Mouse (Mus musculus) heart, embryonic 13.5 days (tissue): Measurements from ENCODE around the gene Nexn. TPM values are rescaled to one million over a fixed set of nuclear protein-coding genes. Genes with fewer than 3 reads are reported as not detected.
"Not testable (repeated sequence)": the region's sequence is repeated elsewhere in the genome, so short reads cannot be mapped to it uniquely, and the experiment has no call there.

Source experiments
- ATAC-seq: fragments of 200-750 bp; cut with Nextera tagmentation; 2 replicates; pipeline ENCODE4 v1.8.0; 2017; ENCODE audit warnings: moderate TSS enrichment; ENCODE audit not compliant: insufficient number of reproducible peaks, low FRiP score, low TSS enrichment; ENCODE audit errors: extremely low read depth
- H3K27ac ChIP-seq: fragments of 300-500 bp; sonication (generic); replicated peaks from 2 replicates; pipeline ENCODE4 v1.5.1; 2015; ENCODE audit warnings: moderate library complexity, mild to moderate bottlenecking, inconsistent platforms
- H3K27me3 ChIP-seq: fragments of 300-500 bp; sonication (generic); replicated peaks from 2 replicates; pipeline ENCODE4 v1.6.1; 2015; ENCODE audit warnings: mild to moderate bottlenecking, inconsistent platforms
- H3K36me3 ChIP-seq: fragments of 300-500 bp; sonication (generic); 2 replicates; pipeline ENCODE4 v1.6.1; 2015; ENCODE audit warnings: mild to moderate bottlenecking, inconsistent platforms
- H3K4me1 ChIP-seq: fragments of 300-500 bp; sonication (generic); 2 replicates; pipeline ENCODE4 v1.6.1; 2015; ENCODE audit warnings: inconsistent platforms
- H3K4me2 ChIP-seq: fragments of 300-500 bp; sonication (generic); 2 replicates; pipeline ENCODE4 v1.6.1; 2015; ENCODE audit warnings: inconsistent platforms, mild to moderate bottlenecking, moderate library complexity
- H3K4me3 ChIP-seq: fragments of 300-500 bp; sonication (generic); 2 replicates; pipeline ENCODE4 v1.5.1; 2015; ENCODE audit warnings: moderate library complexity, mild to moderate bottlenecking, inconsistent platforms
- H3K9ac ChIP-seq: fragments of 300-500 bp; sonication (generic); 2 replicates; pipeline ENCODE4 v1.6.1; 2015; ENCODE audit warnings: inconsistent platforms, mild to moderate bottlenecking, moderate library complexity
- H3K9me3 ChIP-seq: fragments of 300-500 bp; sonication (generic); 2 replicates; pipeline ENCODE4 v1.6.1; 2016; ENCODE audit warnings: inconsistent platforms
- WGBS: fragments of 180-500 bp; shearing (Covaris S2); methylation state at CpG from one replicate; pipeline ENCODE4 v1.1.7; 2015; ENCODE audit warnings: mixed read lengths; 5-methylcytosine and 5-hydroxymethylcytosine counted together
- polyA plus RNA-seq: library from polyadenylated mRNA; unstranded; fragments of >200 nt; fragmentation: Nextera tagmentation; extraction: Ambion mirVana; gene quantifications from 2 replicates; pipeline ENCODE4 v1.2.1, GENCODE M21; 2015

Nexn gene
- polyA plus RNA-seq, 1 experiment from 2014 or later: 192 TPM

- ATAC-seq: no peak
- H3K4me2 ChIP-seq: peak overlapping the region; percentile 80
- H3K4me1 ChIP-seq: peaks cover 66% of the 10 kb centered on the region
- H3K9me3 ChIP-seq: no peaks in the 10 kb centered on the region
- H3K36me3 ChIP-seq: no peaks in the 10 kb centered on the region
- H3K9ac ChIP-seq: peak overlapping the region; percentile 91
- no peaks in the 10 kb centered on the region for H3K27me3 ChIP-seq
- peak overlapping the region; percentile 97 for H3K27ac ChIP-seq
- peak overlapping the region; percentile 69 for H3K4me3 ChIP-seq
- WGBS: 16% methylated on average over 8 of the region's 8 CpGs
These were observed 4.7 kb downstream of the Nexn start for GRCm38 (mm10) chr3:152261436-152261835.

DNA sequence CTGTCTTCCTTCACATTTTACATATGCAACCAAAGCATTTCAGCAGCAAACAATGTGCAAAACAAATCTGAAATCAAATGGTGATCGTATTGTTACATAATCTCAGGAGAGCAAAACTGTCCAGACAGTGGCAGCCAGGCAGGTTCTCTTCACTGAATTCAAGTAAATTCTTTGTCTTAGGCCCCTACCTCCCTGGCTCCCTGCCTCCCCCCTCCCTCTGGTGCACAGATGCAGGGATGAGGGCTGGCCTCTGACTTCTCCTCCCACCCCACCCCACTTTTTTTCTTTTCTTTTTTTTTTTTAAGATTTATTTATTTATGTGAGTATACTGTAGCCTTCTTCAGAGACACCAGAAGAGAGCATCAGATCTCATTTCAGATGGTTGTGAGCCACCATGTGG is 5.8 kb downstream of the Nexn start:
- peaks cover 2% of the 10 kb centered on the region for H3K36me3 ChIP-seq
- H3K9ac ChIP-seq: peak overlapping the region; percentile 73
- H3K9me3 ChIP-seq: no peaks in the 10 kb centered on the region
- H3K4me1 ChIP-seq: peaks cover 63% of the 10 kb centered on the region
- peak overlapping the region; percentile 80 for H3K4me2 ChIP-seq
- peak overlapping the region; percentile 22; the same call in 1 of the 2 replicates for H3K4me3 ChIP-seq
- H3K27ac ChIP-seq: peak overlapping the region; percentile 82
- 78% methylated on average over 1 of the region's 1 CpGs for WGBS
- H3K27me3 ChIP-seq: no peaks in the 10 kb centered on the region
- ATAC-seq: no peak

DNA sequence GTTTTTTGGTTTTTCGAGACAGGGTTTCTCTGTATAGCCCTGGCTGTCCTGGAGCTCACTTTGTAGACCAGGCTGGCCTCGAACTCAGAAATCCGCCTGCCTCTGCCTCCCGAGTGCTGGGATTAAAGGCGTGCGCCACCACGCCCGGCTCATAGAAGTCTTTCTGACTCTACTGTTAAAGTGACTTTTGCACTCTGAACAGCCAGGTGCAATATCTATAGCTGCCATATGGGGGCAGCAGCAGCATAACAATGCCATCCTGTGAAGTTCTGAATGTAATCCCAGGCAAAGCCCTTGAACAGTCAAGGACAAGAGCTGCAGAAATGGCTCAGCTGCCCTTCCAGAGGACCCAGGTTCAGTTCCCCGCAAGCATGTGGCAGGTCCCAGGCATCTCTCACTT is 6.7 kb downstream of the Nexn start:
- peaks cover 11% of the 10 kb centered on the region for H3K36me3 ChIP-seq
- H3K4me2 ChIP-seq: peak overlapping the region; percentile 80
- peak overlapping the region; percentile 82 for H3K27ac ChIP-seq
- H3K9me3 ChIP-seq, H3K27me3 ChIP-seq, ATAC-seq: not testable (repeated sequence)
- 0 out of 2 replicates have a peak overlapping the region, but pooled peaks have one; percentile 22 for H3K4me3 ChIP-seq
- WGBS: 30% methylated on average over 8 of the region's 9 CpGs
- peaks cover 63% of the 10 kb centered on the region for H3K4me1 ChIP-seq
- H3K9ac ChIP-seq: peak overlapping the region; percentile 73

DNA sequence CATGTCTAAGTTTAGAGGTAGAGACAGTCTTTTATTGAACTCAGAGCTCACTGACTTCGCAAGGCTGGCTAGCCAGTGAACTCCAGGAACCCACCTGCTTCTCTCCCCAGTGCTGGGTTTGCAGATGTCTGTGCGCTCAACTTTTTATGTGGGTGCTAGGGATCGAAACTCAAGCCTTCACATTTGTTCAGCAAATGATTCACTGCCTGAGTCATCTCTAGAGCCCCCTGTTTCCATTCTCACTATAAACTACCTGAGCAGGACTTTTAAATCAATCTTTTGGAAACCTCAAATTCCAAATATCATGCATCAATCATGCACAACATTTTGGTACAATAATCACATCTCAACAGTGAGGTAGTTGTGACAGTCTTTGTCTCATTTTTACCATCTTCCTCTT is 8.6 kb downstream of the Nexn start:
- peak overlapping the region; percentile 17; the same call in 1 of the 2 replicates for H3K9ac ChIP-seq
- H3K9me3 ChIP-seq: no peaks in the 10 kb centered on the region
- no peak for ATAC-seq
- H3K4me2 ChIP-seq: no peak overlapping the region
- H3K27ac ChIP-seq: no peak overlapping the region
- H3K4me1 ChIP-seq: peaks cover 55% of the 10 kb centered on the region
- H3K27me3 ChIP-seq: no peaks in the 10 kb centered on the region
- H3K4me3 ChIP-seq: no peak overlapping the region
- WGBS: 76% methylated on average over 3 of the region's 3 CpGs
- peaks cover 27% of the 10 kb centered on the region for H3K36me3 ChIP-seq

GRCm38 (mm10) chr3:152250487-152250886 is 15.7 kb downstream of the Nexn start:
- no peak overlapping the region for H3K27ac ChIP-seq
- no peak overlapping the region for H3K9ac ChIP-seq
- H3K4me1 ChIP-seq: no peaks in the 10 kb centered on the region
- no peak overlapping the region for H3K4me2 ChIP-seq
- no peaks in the 10 kb centered on the region for H3K27me3 ChIP-seq
- ATAC-seq: no peak
- no peaks in the 10 kb centered on the region for H3K9me3 ChIP-seq
- 85% methylated on average over 1 of the region's 1 CpGs for WGBS
- peaks cover 91% of the 10 kb centered on the region for H3K36me3 ChIP-seq
- H3K4me3 ChIP-seq: no peak overlapping the region

DNA sequence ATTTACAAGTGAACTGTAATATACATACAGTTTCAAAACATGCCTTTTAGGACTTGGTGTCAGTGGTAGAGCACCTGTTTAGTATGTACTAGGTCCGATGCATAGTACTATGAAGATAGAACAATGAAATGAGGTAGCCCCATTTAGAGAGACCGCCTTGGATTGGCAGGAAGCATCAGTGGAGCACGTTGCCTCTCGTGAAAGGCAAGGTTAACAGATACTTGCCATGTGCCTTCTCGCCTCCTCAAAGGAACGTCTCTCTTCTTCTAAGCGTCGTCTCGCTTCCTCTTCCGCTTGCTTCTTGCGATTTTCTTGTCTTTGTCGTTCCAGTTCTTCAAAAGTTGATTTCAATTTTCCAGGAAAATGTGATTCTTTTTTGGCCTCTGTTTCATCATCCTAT is 18.4 kb downstream of the Nexn start:
- WGBS: 84% methylated on average over 12 of the region's 12 CpGs
- Histone ChIP-seq H3K36me3 (peaks cover 92% of the 10 kb centered on the region), H3K4me3 (no peak overlapping the region)

GRCm38 (mm10) chr3:152245273-152245910 is 20.8 kb downstream of the Nexn start:
- Histone ChIP-seq H3K9ac (no peak overlapping the region), H3K36me3 (peaks cover 95% of the 10 kb centered on the region), H3K9me3 (no peaks in the 10 kb centered on the region), H3K4me1 (no peaks in the 10 kb centered on the region), H3K27ac (no peak overlapping the region), H3K27me3 (no peaks in the 10 kb centered on the region), H3K4me2 (no peak overlapping the region), H3K4me3 (no peak overlapping the region)
- ATAC-seq: no peak
- WGBS: 63% methylated on average over 5 of the region's 5 CpGs

More for the DNA sequence above, 18.4 kb downstream of the Nexn start:
- Histone ChIP-seq H3K27me3 (no peaks in the 10 kb centered on the region), H3K27ac (no peak overlapping the region), H3K4me1 (no peaks in the 10 kb centered on the region), H3K9ac (no peak overlapping the region), H3K4me2 (no peak overlapping the region), H3K9me3 (no peaks in the 10 kb centered on the region)
- ATAC-seq: no peak

GRCm38 (mm10) chr3:152243304-152243703 is 22.8 kb downstream of the Nexn start:
- Histone ChIP-seq H3K4me2 (no peak overlapping the region), H3K9me3 (no peaks in the 10 kb centered on the region), H3K36me3 (peaks cover 96% of the 10 kb centered on the region), H3K27me3 (no peaks in the 10 kb centered on the region), H3K27ac (no peak overlapping the region), H3K9ac (no peak overlapping the region), H3K4me3 (no peak overlapping the region), H3K4me1 (no peaks in the 10 kb centered on the region)
- 67% methylated on average over 4 of the region's 4 CpGs for WGBS
- ATAC-seq: no peak

GRCm38 (mm10) chr3:152241098-152241497 is 25.1 kb downstream of the Nexn start:
- Histone ChIP-seq H3K4me3 (no peak overlapping the region), H3K4me2 (no peak overlapping the region), H3K36me3 (peaks cover 92% of the 10 kb centered on the region), H3K4me1 (no peaks in the 10 kb centered on the region), H3K27me3 (no peaks in the 10 kb centered on the region), H3K9ac (no peak overlapping the region), H3K27ac (no peak overlapping the region), H3K9me3 (no peaks in the 10 kb centered on the region)
- ATAC-seq: no peak
- 81% methylated on average over 3 of the region's 3 CpGs for WGBS

- Histone ChIP-seq H3K27ac (no peak overlapping the region), H3K27me3 (no peaks in the 10 kb centered on the region), H3K4me1 (no peaks in the 10 kb centered on the region), H3K9me3 (no peaks in the 10 kb centered on the region), H3K4me3 (no peak overlapping the region), H3K9ac (no peak overlapping the region), H3K36me3 (peaks cover 88% of the 10 kb centered on the region), H3K4me2 (no peak overlapping the region)
- WGBS: 97% methylated on average over 1 of the region's 1 CpGs
- ATAC-seq: no peak
These were observed 26.6 kb downstream of the Nexn start for GRCm38 (mm10) chr3:152239592-152239991.

DNA sequence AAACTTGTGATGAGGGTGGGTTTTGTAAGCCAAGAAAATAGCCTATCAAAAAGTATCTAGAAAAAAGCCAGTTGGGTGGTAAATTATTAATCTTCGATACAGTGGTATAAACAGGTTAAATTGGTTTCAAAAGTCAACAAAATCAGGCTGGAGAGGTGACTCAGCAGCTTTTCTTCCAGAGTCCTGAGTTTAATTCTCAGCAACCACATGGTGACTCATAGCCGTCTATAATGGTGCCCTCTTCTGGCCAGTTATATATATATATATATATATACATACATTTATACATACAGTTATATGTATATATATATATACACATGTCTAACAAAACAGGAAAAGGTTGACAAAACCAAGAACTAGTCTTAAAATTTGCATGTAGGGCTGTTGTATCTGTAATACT is 27.3 kb downstream of the Nexn start:
- 54% methylated on average over 2 of the region's 2 CpGs for WGBS
- no peak for ATAC-seq
- Histone ChIP-seq H3K27me3 (no peaks in the 10 kb centered on the region), H3K9ac (no peak overlapping the region), H3K36me3 (peaks cover 89% of the 10 kb centered on the region), H3K9me3 (no peaks in the 10 kb centered on the region), H3K4me1 (no peaks in the 10 kb centered on the region), H3K27ac (no peak overlapping the region), H3K4me3 (no peak overlapping the region), H3K4me2 (no peak overlapping the region)

GRCm38 (mm10) chr3:152235805-152236204 is 30.3 kb downstream of the Nexn start:
- Histone ChIP-seq H3K4me3 (no peak overlapping the region), H3K27ac (no peak overlapping the region), H3K27me3 (no peaks in the 10 kb centered on the region), H3K4me2 (no peak overlapping the region), H3K9ac (no peak overlapping the region), H3K9me3 (no peaks in the 10 kb centered on the region), H3K4me1 (peaks cover 9% of the 10 kb centered on the region), H3K36me3 (peaks cover 84% of the 10 kb centered on the region)
- no peak for ATAC-seq
- 93% methylated on average over 1 of the region's 1 CpGs for WGBS
